Mouse (Mus musculus): Measurements from ENCODE around the gene Vps52. TPM values are rescaled to one million over a fixed set of nuclear protein-coding genes. Genes with fewer than 3 reads are reported as not detected.

The Vps52 gene
- total and polyA plus RNA-seq, 2 experiments from 2014 or later: 55.6 to 62.1 TPM

DNA sequence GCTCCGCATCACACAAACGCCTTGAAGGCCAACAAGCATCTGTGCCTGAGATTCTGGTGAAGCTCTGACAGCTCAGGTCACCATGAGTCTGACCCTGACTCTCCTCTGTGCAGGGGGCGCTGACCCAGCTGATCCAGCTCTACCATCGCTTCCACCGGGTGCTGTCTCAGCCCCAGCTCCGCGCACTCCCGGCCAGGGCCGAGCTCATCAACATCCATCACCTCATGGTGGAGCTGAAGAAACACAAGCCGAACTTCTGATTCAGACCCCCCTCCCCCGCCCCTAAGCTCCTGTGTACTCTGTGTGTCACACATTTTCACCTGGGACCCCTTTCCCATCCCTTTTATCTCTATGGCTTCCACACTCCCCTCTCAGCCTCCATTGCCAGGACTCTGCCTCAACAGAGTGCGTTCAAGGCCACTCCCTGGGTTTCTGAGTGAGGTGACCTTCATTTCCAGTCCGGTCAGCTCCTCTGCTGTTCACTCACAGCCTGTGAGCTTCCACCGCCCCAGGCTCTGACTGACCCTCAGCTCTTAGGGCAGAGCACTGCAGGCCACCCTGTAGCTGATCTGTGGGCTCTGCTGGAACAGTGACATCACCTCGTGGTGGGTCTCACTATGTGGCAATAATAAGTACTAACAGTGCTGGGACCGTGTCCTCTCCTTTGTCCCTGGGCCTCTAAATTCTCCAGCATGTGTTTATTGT lies 10.4 kb downstream of the Vps52 start:
- WGBS: 91% methylated on average over 16 of the region's 16 CpGs
- H3K4me2 ChIP-seq (ENCODE audit: low read depth, low read length): no peak overlapping the region
- no peak for TF ChIP-seq CTCF (IDR thresholded peaks at IDR 0.05; ENCODE audit: low read depth)
- H3K36me3 ChIP-seq (ENCODE audit: insufficient read depth, low read length): peaks cover 39% of the 10 kb centered on the region
- H3K9me3 ChIP-seq (ENCODE audit: low read length): no peaks in the 10 kb centered on the region
- H3K9ac ChIP-seq (replicated peaks; ENCODE audit: low read length): no peak overlapping the region
- H3K27me3 ChIP-seq (ENCODE audit: insufficient read depth, low read length): no peaks in the 10 kb centered on the region
- no peak for ATAC-seq
- H3K4me1 ChIP-seq (ENCODE audit: insufficient read depth, low read length): no peaks in the 10 kb centered on the region
- DNase-seq (ENCODE audit: low spot score): no peak
- H3K4me3 ChIP-seq (ENCODE audit: low read length): no peak overlapping the region
- H3K27ac ChIP-seq: no peak overlapping the region

DNA sequence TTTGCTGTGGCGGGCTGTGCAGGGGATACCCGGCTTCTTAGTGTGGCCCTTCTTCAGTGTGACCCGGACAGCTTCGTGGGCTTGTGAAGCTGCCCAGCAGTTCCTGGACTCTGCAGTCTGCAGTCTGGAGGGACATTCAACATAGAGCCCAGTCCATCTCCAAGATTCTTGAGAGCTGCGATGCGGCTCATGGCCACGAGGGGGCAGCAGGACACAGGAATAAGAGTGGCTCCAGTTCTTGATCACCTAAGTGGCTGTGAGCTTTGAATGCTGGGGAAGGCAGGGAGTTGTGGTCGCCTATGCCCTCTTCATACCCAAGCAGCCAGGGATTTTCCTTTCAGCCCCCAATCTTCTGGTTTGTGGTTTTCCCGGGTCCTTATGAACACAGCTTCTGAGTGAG lies 12.9 kb downstream of the Vps52 start:
- Histone ChIP-seq H3K27me3 (ENCODE audit: insufficient read depth, low read length) (no peaks in the 10 kb centered on the region), H3K9me3 (ENCODE audit: low read length) (no peaks in the 10 kb centered on the region), H3K27ac (no peak overlapping the region), H3K4me1 (ENCODE audit: insufficient read depth, low read length) (no peaks in the 10 kb centered on the region), H3K4me2 (ENCODE audit: low read depth, low read length) (no peak overlapping the region), H3K4me3 (ENCODE audit: low read length) (no peak overlapping the region), H3K9ac (replicated peaks; ENCODE audit: low read length) (no peak overlapping the region), H3K36me3 (ENCODE audit: insufficient read depth, low read length) (peaks cover 20% of the 10 kb centered on the region; the same call in 1 of the 2 replicates)
- peak; percentile 89 for DNase-seq (ENCODE audit: low spot score)
- WGBS: 4% methylated on average over 9 of the region's 9 CpGs
- ATAC-seq: peak; percentile 85
- peak; percentile 95 for TF ChIP-seq CTCF (IDR thresholded peaks at IDR 0.05; ENCODE audit: low read depth)

DNA sequence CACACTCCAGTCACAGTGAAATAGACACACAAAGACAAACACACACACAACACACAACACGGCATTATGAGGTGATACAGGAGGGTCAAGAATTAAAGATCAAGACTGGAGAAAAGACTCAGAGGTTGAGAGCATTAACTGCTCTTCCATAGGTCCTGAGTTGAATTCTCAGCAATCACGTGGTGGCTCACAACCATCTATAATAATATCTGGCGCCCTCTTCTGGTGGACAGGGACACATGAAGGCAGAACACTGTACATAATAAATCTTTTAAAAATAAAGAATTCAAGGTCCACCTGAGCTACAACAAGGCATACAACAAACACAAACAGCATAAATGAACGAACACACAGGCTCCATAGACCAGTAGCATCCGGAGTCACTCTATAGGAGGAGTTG lies 13.3 kb downstream of the Vps52 start:
- H3K4me2 ChIP-seq (ENCODE audit: low read depth, low read length): no peak overlapping the region
- H3K4me1 ChIP-seq (ENCODE audit: insufficient read depth, low read length): no peaks in the 10 kb centered on the region
- DNase-seq (ENCODE audit: low spot score) (peak; percentile 83), ATAC-seq (peak; percentile 72)
- H3K27ac ChIP-seq: no peak overlapping the region
- WGBS: 32% methylated on average over 5 of the region's 5 CpGs
- peak; percentile 46; the same call in 1 of the 2 replicates for TF ChIP-seq CTCF (IDR thresholded peaks at IDR 0.05; ENCODE audit: low read depth)
- peaks cover 18% of the 10 kb centered on the region; the same call in 1 of the 2 replicates for H3K36me3 ChIP-seq (ENCODE audit: insufficient read depth, low read length)
- H3K27me3 ChIP-seq (ENCODE audit: insufficient read depth, low read length): no peaks in the 10 kb centered on the region
- H3K9ac ChIP-seq (replicated peaks; ENCODE audit: low read length): no peak overlapping the region
- no peaks in the 10 kb centered on the region for H3K9me3 ChIP-seq (ENCODE audit: low read length)
- no peak overlapping the region for H3K4me3 ChIP-seq (ENCODE audit: low read length)

DNA sequence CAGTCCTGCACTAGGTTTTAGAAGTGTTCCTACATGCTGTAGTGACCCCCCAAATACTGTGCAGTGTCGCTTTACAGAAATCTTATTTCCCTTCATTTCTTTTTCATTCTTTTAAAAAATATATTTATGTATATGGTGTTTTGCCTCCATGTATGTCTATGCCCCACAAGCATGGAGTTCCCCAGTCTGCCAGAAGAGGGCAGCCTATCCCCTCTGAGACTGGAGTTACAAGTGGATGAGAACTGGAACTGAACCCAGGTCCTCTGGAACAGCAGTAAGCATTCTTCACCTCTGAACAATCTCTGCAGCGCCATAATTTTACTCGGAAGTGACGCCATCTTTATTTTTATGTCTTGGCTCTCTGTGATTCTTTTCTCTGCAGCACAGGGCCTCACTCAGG lies 13.8 kb downstream of the Vps52 start:
- Histone ChIP-seq H3K9me3 (ENCODE audit: low read length) (no peaks in the 10 kb centered on the region), H3K9ac (replicated peaks; ENCODE audit: low read length) (no peak overlapping the region), H3K4me2 (ENCODE audit: low read depth, low read length) (no peak overlapping the region), H3K4me1 (ENCODE audit: insufficient read depth, low read length) (no peaks in the 10 kb centered on the region), H3K36me3 (ENCODE audit: insufficient read depth, low read length) (peaks cover 18% of the 10 kb centered on the region; the same call in 1 of the 2 replicates), H3K27ac (no peak overlapping the region), H3K27me3 (ENCODE audit: insufficient read depth, low read length) (no peaks in the 10 kb centered on the region), H3K4me3 (ENCODE audit: low read length) (no peak overlapping the region)
- ATAC-seq (no peak), DNase-seq (ENCODE audit: low spot score) (no peak)
- TF ChIP-seq CTCF (IDR thresholded peaks at IDR 0.05; ENCODE audit: low read depth): peak; percentile 32; the same call in 1 of the 2 replicates
- WGBS: 77% methylated on average over 4 of the region's 4 CpGs

DNA sequence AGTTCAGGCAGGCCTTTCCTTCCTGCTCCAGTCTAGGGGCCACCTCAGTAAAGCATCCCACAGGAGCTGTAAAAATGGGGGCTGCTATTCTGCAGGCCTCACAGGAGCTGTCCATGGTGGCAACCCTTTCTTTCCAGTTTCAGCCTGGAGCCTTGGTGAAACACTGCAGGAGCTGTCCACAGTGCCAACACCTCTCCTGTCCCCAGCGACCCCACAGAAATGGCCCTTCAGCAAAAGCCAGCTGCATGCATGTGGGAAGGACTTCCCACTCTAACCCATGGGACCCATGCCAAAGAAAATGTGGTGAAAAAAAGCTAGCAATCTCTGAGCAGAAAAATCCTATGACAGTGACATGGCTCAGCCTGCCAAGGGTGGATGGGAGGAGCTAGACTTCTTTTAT lies 17.1 kb downstream of the Vps52 start:
- DNase-seq (ENCODE audit: low spot score): peak; percentile 16
- Histone ChIP-seq H3K4me1 (ENCODE audit: insufficient read depth, low read length) (no peaks in the 10 kb centered on the region), H3K9me3 (ENCODE audit: low read length) (no peaks in the 10 kb centered on the region), H3K4me2 (ENCODE audit: low read depth, low read length) (no peak overlapping the region), H3K36me3 (ENCODE audit: insufficient read depth, low read length) (no peaks in the 10 kb centered on the region), H3K4me3 (ENCODE audit: low read length) (no peak overlapping the region), H3K27ac (no peak overlapping the region), H3K27me3 (ENCODE audit: insufficient read depth, low read length) (0 out of 2 replicates have a peak, but pooled peaks cover 4% of the 10 kb centered on the region), H3K9ac (replicated peaks; ENCODE audit: low read length) (no peak overlapping the region)
- TF ChIP-seq CTCF (IDR thresholded peaks at IDR 0.05; ENCODE audit: low read depth): no peak
- WGBS: 13% methylated on average over 1 of the region's 1 CpGs
- no peak for ATAC-seq

DNA sequence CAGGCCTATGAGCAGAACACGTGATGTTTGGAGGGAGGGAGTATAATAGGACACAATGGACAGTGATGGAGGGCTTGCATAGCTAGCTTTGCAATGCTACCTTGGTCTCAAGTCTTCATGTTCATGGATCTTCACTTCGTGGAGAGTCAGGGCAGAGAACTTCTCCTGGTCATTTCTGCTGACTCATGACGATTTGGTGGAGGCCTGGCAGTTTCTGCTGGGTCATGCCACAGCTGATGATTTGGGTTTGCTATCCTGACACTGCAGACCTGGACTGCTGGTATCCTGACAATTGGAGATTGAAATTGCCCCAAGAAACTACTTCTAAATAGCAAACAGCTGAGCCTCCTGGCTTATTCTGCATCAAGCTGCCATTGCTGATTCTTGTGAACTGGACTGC lies 18.0 kb downstream of the Vps52 start:
- WGBS: 64% methylated on average over 3 of the region's 3 CpGs
- peaks cover 10% of the 10 kb centered on the region for H3K27me3 ChIP-seq (ENCODE audit: insufficient read depth, low read length)
- no peaks in the 10 kb centered on the region for H3K9me3 ChIP-seq (ENCODE audit: low read length)

More for the DNA sequence above, 18.0 kb downstream of the Vps52 start:
- no peak overlapping the region for H3K9ac ChIP-seq (replicated peaks; ENCODE audit: low read length)
- no peaks in the 10 kb centered on the region for H3K4me1 ChIP-seq (ENCODE audit: insufficient read depth, low read length)
- ATAC-seq: no peak
- H3K4me3 ChIP-seq (ENCODE audit: low read length): no peak overlapping the region
- DNase-seq (ENCODE audit: low spot score): no peak
- no peaks in the 10 kb centered on the region for H3K36me3 ChIP-seq (ENCODE audit: insufficient read depth, low read length)
- TF ChIP-seq CTCF (IDR thresholded peaks at IDR 0.05; ENCODE audit: low read depth): no peak
- no peak overlapping the region for H3K4me2 ChIP-seq (ENCODE audit: low read depth, low read length)
- no peak overlapping the region for H3K27ac ChIP-seq
